Mouse (Mus musculus): ENCODE measurements at regions not wholly inside any gene's neighbourhood (a gene's known extent, or its start where the extent isn't known, plus 50 kb on each side); places are given as distances from the start of the nearest gene placed in this dataset.

- H3K9me3 ChIP-seq (ENCODE audit: control insufficient read depth, low read length), result no peaks in the 10 kb centered on the region
Observed at GRCm38 (mm10) chr12:28380203-28380602, 172.0 kb downstream of the Dcdc2c start.

DNA sequence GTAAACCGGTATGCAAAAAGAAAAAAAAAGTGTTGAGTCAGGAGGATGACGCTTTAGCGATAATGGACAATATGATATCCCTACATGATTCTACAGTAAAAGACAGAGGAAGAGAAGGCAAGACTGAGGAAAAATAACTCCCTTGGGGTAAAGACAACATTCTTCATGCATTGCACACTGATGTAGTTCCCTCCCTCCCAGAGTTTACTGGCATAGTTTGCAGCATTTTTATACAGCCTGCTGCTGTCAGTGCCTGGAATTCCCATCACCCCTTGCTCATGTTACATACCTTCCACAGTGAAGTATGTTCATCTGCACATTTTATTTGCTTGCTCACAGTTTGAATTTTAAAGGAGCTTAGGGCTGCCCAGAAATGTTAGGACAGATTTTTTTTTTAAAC, 174.2 kb downstream of the Dcdc2c start:
- H3K4me2 ChIP-seq (ENCODE audit: low read length), result no peak overlapping the region
- no peak for DNase-seq (ENCODE audit: low spot score)
- H3K27ac ChIP-seq (ENCODE audit: low read depth), result no peak overlapping the region

More at GRCm38 (mm10) chr12:28380203-28380602, 172.0 kb downstream of the Dcdc2c start:
- WGBS, result 78% methylated on average over 3 of the region's 3 CpGs
- Histone ChIP-seq H3K36me3 (ENCODE audit: control insufficient read depth, insufficient read depth, low read length) (no peaks in the 10 kb centered on the region), H3K9ac (ENCODE audit: low read length) (no peak overlapping the region), H3K27me3 (replicated peaks; ENCODE audit: control insufficient read depth, insufficient read depth, low read length) (no peaks in the 10 kb centered on the region), H3K4me1 (replicated peaks; ENCODE audit: control insufficient read depth, insufficient read depth, low read length) (0 out of 2 replicates have a peak, but pooled peaks cover 2% of the 10 kb centered on the region), H3K4me2 (ENCODE audit: low read length) (no peak overlapping the region), H3K27ac (ENCODE audit: low read depth) (no peak overlapping the region), H3K4me3 (ENCODE audit: low read depth, low read length) (no peak overlapping the region)
- no peak for ATAC-seq (replicated peaks; ENCODE audit: low FRiP score, low TSS enrichment, low read depth)
- no peak for DNase-seq (ENCODE audit: low spot score)

GRCm38 (mm10) chr12:28377373-28377772, 174.8 kb downstream of the Dcdc2c start:
- no peak overlapping the region for H3K4me2 ChIP-seq (ENCODE audit: low read length)
- H3K27ac ChIP-seq (ENCODE audit: low read depth), result no peak overlapping the region
- ATAC-seq (replicated peaks; ENCODE audit: low FRiP score, low TSS enrichment, low read depth), result no peak
- no peaks in the 10 kb centered on the region for H3K27me3 ChIP-seq (replicated peaks; ENCODE audit: control insufficient read depth, insufficient read depth, low read length)
- WGBS, result 91% methylated on average over 4 of the region's 4 CpGs
- 0 out of 2 replicates have a peak, but pooled peaks cover 2% of the 10 kb centered on the region for H3K4me1 ChIP-seq (replicated peaks; ENCODE audit: control insufficient read depth, insufficient read depth, low read length)
- no peaks in the 10 kb centered on the region for H3K9me3 ChIP-seq (ENCODE audit: control insufficient read depth, low read length)
- no peaks in the 10 kb centered on the region for H3K36me3 ChIP-seq (ENCODE audit: control insufficient read depth, insufficient read depth, low read length)
- DNase-seq (ENCODE audit: low spot score), result no peak
- no peak overlapping the region for H3K4me3 ChIP-seq (ENCODE audit: low read depth, low read length)
- H3K9ac ChIP-seq (ENCODE audit: low read length), result no peak overlapping the region

More for the DNA sequence above, 174.2 kb downstream of the Dcdc2c start:
- H3K4me3 ChIP-seq (ENCODE audit: low read depth, low read length), result no peak overlapping the region
- 0 out of 2 replicates have a peak, but pooled peaks cover 2% of the 10 kb centered on the region for H3K4me1 ChIP-seq (replicated peaks; ENCODE audit: control insufficient read depth, insufficient read depth, low read length)
- no peaks in the 10 kb centered on the region for H3K36me3 ChIP-seq (ENCODE audit: control insufficient read depth, insufficient read depth, low read length)
- H3K27me3 ChIP-seq (replicated peaks; ENCODE audit: control insufficient read depth, insufficient read depth, low read length), result no peaks in the 10 kb centered on the region
- no peak overlapping the region for H3K9ac ChIP-seq (ENCODE audit: low read length)
- no peak for ATAC-seq (replicated peaks; ENCODE audit: low FRiP score, low TSS enrichment, low read depth)
- H3K9me3 ChIP-seq (ENCODE audit: control insufficient read depth, low read length), result no peaks in the 10 kb centered on the region
- WGBS, result 79% methylated on average over 3 of the region's 3 CpGs

GRCm38 (mm10) chr12:28376770-28377169, 175.4 kb downstream of the Dcdc2c start:
- DNase-seq (ENCODE audit: low spot score) (no peak), ATAC-seq (replicated peaks; ENCODE audit: low FRiP score, low TSS enrichment, low read depth) (no peak)
- H3K27ac ChIP-seq (ENCODE audit: low read depth), result no peak overlapping the region
- no peaks in the 10 kb centered on the region for H3K36me3 ChIP-seq (ENCODE audit: control insufficient read depth, insufficient read depth, low read length)
- no peak overlapping the region for H3K4me2 ChIP-seq (ENCODE audit: low read length)
- 0 out of 2 replicates have a peak, but pooled peaks cover 2% of the 10 kb centered on the region for H3K4me1 ChIP-seq (replicated peaks; ENCODE audit: control insufficient read depth, insufficient read depth, low read length)
- no peaks in the 10 kb centered on the region for H3K27me3 ChIP-seq (replicated peaks; ENCODE audit: control insufficient read depth, insufficient read depth, low read length)
- whole genome bisulfite sequencing, result 69% methylated on average over 4 of the region's 4 CpGs
- H3K9me3 ChIP-seq (ENCODE audit: control insufficient read depth, low read length), result no peaks in the 10 kb centered on the region
- H3K9ac ChIP-seq (ENCODE audit: low read length), result no peak overlapping the region
- no peak overlapping the region for H3K4me3 ChIP-seq (ENCODE audit: low read depth, low read length)

- no peak overlapping the region for H3K27ac ChIP-seq (ENCODE audit: low read depth)
- ATAC-seq (replicated peaks; ENCODE audit: low FRiP score, low TSS enrichment, low read depth), result no peak
- no peaks in the 10 kb centered on the region for H3K4me1 ChIP-seq (replicated peaks; ENCODE audit: control insufficient read depth, insufficient read depth, low read length)
- H3K36me3 ChIP-seq (ENCODE audit: control insufficient read depth, insufficient read depth, low read length), result no peaks in the 10 kb centered on the region
- H3K4me2 ChIP-seq (ENCODE audit: low read length), result no peak overlapping the region
- no peak for DNase-seq (ENCODE audit: low spot score)
- no peak overlapping the region for H3K9ac ChIP-seq (ENCODE audit: low read length)
- 45% methylated on average over 2 of the region's 2 CpGs for WGBS
- no peak overlapping the region for H3K4me3 ChIP-seq (ENCODE audit: low read depth, low read length)
- H3K9me3 ChIP-seq (ENCODE audit: control insufficient read depth, low read length), result no peaks in the 10 kb centered on the region
- no peaks in the 10 kb centered on the region for H3K27me3 ChIP-seq (replicated peaks; ENCODE audit: control insufficient read depth, insufficient read depth, low read length)
Observed at GRCm38 (mm10) chr12:28365304-28365703, 186.9 kb downstream of the Dcdc2c start.

DNA sequence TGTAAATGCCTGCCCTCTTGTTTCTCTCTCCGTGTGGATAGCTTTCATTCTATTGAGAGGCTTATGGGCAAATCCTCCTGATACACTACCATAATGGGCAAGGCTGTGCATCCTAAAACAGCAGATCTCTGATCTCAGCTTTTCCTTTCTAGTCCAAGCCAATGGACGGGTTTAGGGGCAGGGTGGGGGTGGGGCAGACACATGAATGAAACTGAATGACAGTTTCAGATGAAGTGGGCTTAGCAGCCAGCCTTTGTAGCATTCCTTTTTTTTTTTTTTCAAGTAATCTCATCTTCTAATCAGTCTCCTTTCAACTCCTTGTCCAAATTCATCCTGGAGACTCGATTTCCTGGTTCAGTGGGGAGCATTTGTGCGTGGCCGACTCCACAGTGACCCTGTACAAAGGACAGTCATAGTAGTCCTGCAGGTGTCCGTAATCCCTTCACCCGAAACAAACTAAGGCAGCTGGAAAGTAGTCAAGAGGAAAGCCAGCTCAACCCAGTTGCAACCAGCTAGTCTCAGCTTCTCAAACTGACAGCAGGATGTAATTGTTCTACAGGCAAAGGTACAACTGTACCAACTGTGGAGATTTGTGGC, 193.4 kb downstream of the Dcdc2c start:
- Histone ChIP-seq H3K4me1 (replicated peaks; ENCODE audit: control insufficient read depth, insufficient read depth, low read length) (no peaks in the 10 kb centered on the region), H3K27ac (ENCODE audit: low read depth) (no peak overlapping the region), H3K27me3 (replicated peaks; ENCODE audit: control insufficient read depth, insufficient read depth, low read length) (no peaks in the 10 kb centered on the region), H3K4me3 (ENCODE audit: low read depth, low read length) (no peak overlapping the region), H3K9ac (ENCODE audit: low read length) (no peak overlapping the region), H3K36me3 (ENCODE audit: control insufficient read depth, insufficient read depth, low read length) (no peaks in the 10 kb centered on the region), H3K9me3 (ENCODE audit: control insufficient read depth, low read length) (no peaks in the 10 kb centered on the region), H3K4me2 (ENCODE audit: low read length) (no peak overlapping the region)
- ATAC-seq (replicated peaks; ENCODE audit: low FRiP score, low TSS enrichment, low read depth) (no peak), DNase-seq (ENCODE audit: low spot score) (no peak)
- 65% methylated on average over 7 of the region's 7 CpGs for WGBS

GRCm38 (mm10) chr12:28357764-28358163, 194.4 kb downstream of the Dcdc2c start:
- Histone ChIP-seq H3K4me1 (replicated peaks; ENCODE audit: control insufficient read depth, insufficient read depth, low read length) (no peaks in the 10 kb centered on the region), H3K9me3 (ENCODE audit: control insufficient read depth, low read length) (no peaks in the 10 kb centered on the region), H3K9ac (ENCODE audit: low read length) (no peak overlapping the region), H3K4me3 (ENCODE audit: low read depth, low read length) (no peak overlapping the region), H3K27me3 (replicated peaks; ENCODE audit: control insufficient read depth, insufficient read depth, low read length) (no peaks in the 10 kb centered on the region), H3K27ac (ENCODE audit: low read depth) (no peak overlapping the region), H3K36me3 (ENCODE audit: control insufficient read depth, insufficient read depth, low read length) (no peaks in the 10 kb centered on the region), H3K4me2 (ENCODE audit: low read length) (no peak overlapping the region)
- 96% methylated on average over 10 of the region's 10 CpGs for WGBS
- ATAC-seq (replicated peaks; ENCODE audit: low FRiP score, low TSS enrichment, low read depth), result no peak
- no peak for DNase-seq (ENCODE audit: low spot score)

GRCm38 (mm10) chr12:28353140-28353539, 199.1 kb downstream of the Dcdc2c start:
- DNase-seq (ENCODE audit: low spot score) (no peak), ATAC-seq (replicated peaks; ENCODE audit: low FRiP score, low TSS enrichment, low read depth) (no peak)
- Histone ChIP-seq H3K4me1 (replicated peaks; ENCODE audit: control insufficient read depth, insufficient read depth, low read length) (no peaks in the 10 kb centered on the region), H3K9me3 (ENCODE audit: control insufficient read depth, low read length) (no peaks in the 10 kb centered on the region), H3K4me3 (ENCODE audit: low read depth, low read length) (no peak overlapping the region), H3K9ac (ENCODE audit: low read length) (no peak overlapping the region), H3K4me2 (ENCODE audit: low read length) (no peak overlapping the region), H3K27ac (ENCODE audit: low read depth) (no peak overlapping the region), H3K36me3 (ENCODE audit: control insufficient read depth, insufficient read depth, low read length) (no peaks in the 10 kb centered on the region), H3K27me3 (replicated peaks; ENCODE audit: control insufficient read depth, insufficient read depth, low read length) (no peaks in the 10 kb centered on the region)
- 37% methylated on average over 3 of the region's 3 CpGs for WGBS

- Histone ChIP-seq H3K4me1 (replicated peaks; ENCODE audit: control insufficient read depth, insufficient read depth, low read length) (no peaks in the 10 kb centered on the region), H3K4me3 (ENCODE audit: low read depth, low read length) (no peak overlapping the region), H3K9ac (ENCODE audit: low read length) (no peak overlapping the region), H3K4me2 (ENCODE audit: low read length) (no peak overlapping the region), H3K36me3 (ENCODE audit: control insufficient read depth, insufficient read depth, low read length) (no peaks in the 10 kb centered on the region), H3K27ac (ENCODE audit: low read depth) (no peak overlapping the region), H3K27me3 (replicated peaks; ENCODE audit: control insufficient read depth, insufficient read depth, low read length) (no peaks in the 10 kb centered on the region), H3K9me3 (ENCODE audit: control insufficient read depth, low read length) (no peaks in the 10 kb centered on the region)
- ATAC-seq (replicated peaks; ENCODE audit: low FRiP score, low TSS enrichment, low read depth) (no peak), DNase-seq (ENCODE audit: low spot score) (no peak)
- 70% methylated on average over 3 of the region's 3 CpGs for WGBS
Observed at GRCm38 (mm10) chr12:28352571-28352970, 199.6 kb downstream of the Dcdc2c start.

Data from intestine, embryonic 14.5 days (tissue).